Mouse (Mus musculus) adrenal gland, adult (tissue): ENCODE measurements around the gene Epb41l5.

Experiments
- DNase-seq, 2 experiments: peaks; one replicate each; pipeline ENCODE4 v3.0.0; 2022 to 2023; ENCODE audit warnings: low spot score in 1 of 2; ENCODE audit not compliant: inconsistent age in 2 of 2

Epb41l5 gene

GRCm38 (mm10) chr1:119598855-119599254 is 49.9 kb downstream of the Epb41l5 start:
- no peak for DNase-seq

GRCm38 (mm10) chr1:119596954-119597480 is 51.8 kb downstream of the Epb41l5 start:
- no peak for DNase-seq

GRCm38 (mm10) chr1:119590041-119590440 is 58.8 kb downstream of the Epb41l5 start:
- peak in 1 of 2 experiments; percentile 54 for DNase-seq

- no peak for DNase-seq
Measured at GRCm38 (mm10) chr1:119584974-119585373, 63.8 kb downstream of the Epb41l5 start.

GRCm38 (mm10) chr1:119570134-119570533 is 78.7 kb downstream of the Epb41l5 start:
- DNase-seq, result no peak

GRCm38 (mm10) chr1:119565531-119565930 is 83.3 kb downstream of the Epb41l5 start:
- DNase-seq, result no peak

GRCm38 (mm10) chr1:119557641-119558395 is 91.0 kb downstream of the Epb41l5 start:
- DNase-seq, result peak in 1 of 2 experiments; percentile 76

GRCm38 (mm10) chr1:119555651-119556050 is 93.1 kb downstream of the Epb41l5 start:
- DNase-seq, result no peak

- DNase-seq, result no peak
Measured at GRCm38 (mm10) chr1:119551651-119552050, 97.1 kb downstream of the Epb41l5 start.

- no peak for DNase-seq
Measured at GRCm38 (mm10) chr1:119550064-119550463, 98.7 kb downstream of the Epb41l5 start.

- no peak for DNase-seq
Measured at GRCm38 (mm10) chr1:119549327-119549689, 99.5 kb downstream of the Epb41l5 start.

- peak; percentile 76 to 92 for DNase-seq
Measured at GRCm38 (mm10) chr1:119548668-119549326, 100.0 kb downstream of the Epb41l5 start.

GRCm38 (mm10) chr1:119546490-119546889 is 102.3 kb downstream of the Epb41l5 start:
- no peak for DNase-seq

GRCm38 (mm10) chr1:119545671-119546070 is 103.1 kb downstream of the Epb41l5 start:
- no peak for DNase-seq

- no peak for DNase-seq
Measured at GRCm38 (mm10) chr1:119545164-119545563, 103.6 kb downstream of the Epb41l5 start.

GRCm38 (mm10) chr1:119544611-119545155 is 104.1 kb downstream of the Epb41l5 start:
- DNase-seq, result no peak

- no peak for DNase-seq
Measured at GRCm38 (mm10) chr1:119543316-119543715, 105.5 kb downstream of the Epb41l5 start.

GRCm38 (mm10) chr1:119541570-119541969 is 107.2 kb downstream of the Epb41l5 start:
- DNase-seq, result peak in 1 of 2 experiments; percentile 24

- peak; percentile 48 to 83 for DNase-seq
Measured at GRCm38 (mm10) chr1:119540836-119541557, 107.8 kb downstream of the Epb41l5 start.

GRCm38 (mm10) chr1:119539252-119539651 is 109.5 kb downstream of the Epb41l5 start:
- DNase-seq, result peak in 1 of 2 experiments; percentile 63

- no peak for DNase-seq
Measured at GRCm38 (mm10) chr1:119537651-119538050, 111.1 kb downstream of the Epb41l5 start.
